Mouse (Mus musculus) small intestine, adult 2 months (tissue): ENCODE data around the gene Primpol.

ENCODE experiments used
- CTCF ChIP-seq: fragments of 200-500 bp; IDR thresholded peaks from 2 replicates; pipeline ENCODE4 v1.5.1; 2012; ENCODE audit warnings: low read depth, mild to moderate bottlenecking, control low read depth, inconsistent platforms, low read length, moderate library complexity, mixed read lengths; ENCODE audit not compliant: insufficient replicate concordance, insufficient read length; ENCODE audit errors: extremely low read depth
- POLR2A ChIP-seq: fragments of 200-500 bp; IDR thresholded peaks from 2 replicates; pipeline ENCODE4 v1.6.1; 2012; ENCODE audit warnings: low read depth, mild to moderate bottlenecking, control low read depth, inconsistent platforms, low read length, moderate library complexity

DNA sequence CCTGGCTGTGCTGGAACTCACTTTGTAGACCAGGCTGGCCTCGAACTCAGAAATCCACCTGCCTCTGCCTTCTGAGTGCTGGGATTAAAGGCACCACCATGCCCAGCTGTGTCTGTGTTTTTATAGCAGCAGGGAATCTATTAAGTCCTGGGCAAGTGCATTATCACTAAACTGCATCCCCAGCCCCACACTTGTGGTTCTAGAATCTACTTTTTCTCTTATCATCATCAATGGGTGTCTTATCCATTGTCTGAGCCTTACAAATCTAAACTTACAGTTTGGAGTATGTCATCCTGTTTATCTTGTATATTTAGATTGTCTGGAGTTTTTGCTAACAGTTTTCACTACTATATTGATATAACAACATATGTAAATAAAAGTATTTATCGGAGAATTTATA is 28.3 kb downstream of the Primpol start:
- no peak for TF ChIP-seq POLR2A
- no peak for TF ChIP-seq CTCF
